Mouse (Mus musculus): Measurements from ENCODE around the gene Hist1h3e.
A peak's percentile ranks its signal among the peaks of the same experiment; 100 is the strongest.

Hist1h3e gene

DNA sequence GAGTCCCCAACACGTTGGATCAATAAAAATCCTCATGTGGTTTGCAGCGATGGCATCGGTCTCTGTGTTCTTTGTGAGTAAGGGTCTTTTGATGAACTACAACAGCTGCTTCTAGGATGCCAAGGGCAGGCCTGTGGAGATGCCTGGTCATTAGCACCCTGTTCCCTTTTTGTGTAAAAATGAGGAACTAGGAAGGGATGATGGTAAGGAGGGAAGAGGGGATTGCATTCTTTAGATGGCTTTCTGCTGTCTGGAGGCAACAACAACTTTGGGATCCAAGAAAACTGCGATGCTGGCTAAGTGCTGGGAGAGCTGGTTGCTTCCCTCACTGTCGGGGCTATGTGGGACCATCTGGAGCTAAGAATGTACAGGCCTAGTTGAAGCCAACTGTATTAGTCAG is 23.9 kb downstream of the Hist1h3e start:
- DNase-seq (ENCODE audit: extremely low spot score) = no peak

DNA sequence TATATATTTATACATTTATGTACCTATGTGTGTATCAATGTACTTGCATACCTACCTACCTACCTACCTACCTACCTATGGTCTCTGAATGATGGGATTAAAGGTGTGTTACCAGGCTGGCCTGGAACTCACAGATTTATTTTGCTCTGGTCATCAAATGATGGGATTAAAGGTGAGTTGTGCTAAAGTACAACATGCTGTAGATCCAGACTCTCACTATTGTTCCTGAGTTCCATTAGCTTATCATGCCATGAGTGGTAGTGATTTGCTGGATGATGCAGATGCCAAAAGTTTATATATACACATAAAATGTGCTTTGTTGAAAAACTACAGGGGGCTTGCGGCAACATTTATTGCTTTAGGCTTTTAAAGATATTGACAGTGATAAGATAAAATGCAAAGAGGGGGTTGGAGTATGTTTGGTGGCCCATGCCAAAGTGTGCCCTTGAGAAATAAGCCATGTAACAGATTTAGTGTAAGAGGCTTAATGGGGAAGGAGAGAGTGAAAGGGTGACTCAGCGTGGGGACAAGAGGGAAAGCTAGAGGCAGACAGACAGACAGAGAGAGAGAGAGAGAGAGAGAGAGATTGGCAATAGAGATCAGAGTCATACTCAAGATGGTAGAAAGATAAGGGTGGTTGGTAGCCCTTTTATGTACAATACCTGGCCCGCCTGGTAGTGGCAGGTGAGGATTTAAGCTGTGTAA is 25.0 kb downstream of the Hist1h3e start:
- DNase-seq (ENCODE audit: extremely low spot score) = no peak

DNA sequence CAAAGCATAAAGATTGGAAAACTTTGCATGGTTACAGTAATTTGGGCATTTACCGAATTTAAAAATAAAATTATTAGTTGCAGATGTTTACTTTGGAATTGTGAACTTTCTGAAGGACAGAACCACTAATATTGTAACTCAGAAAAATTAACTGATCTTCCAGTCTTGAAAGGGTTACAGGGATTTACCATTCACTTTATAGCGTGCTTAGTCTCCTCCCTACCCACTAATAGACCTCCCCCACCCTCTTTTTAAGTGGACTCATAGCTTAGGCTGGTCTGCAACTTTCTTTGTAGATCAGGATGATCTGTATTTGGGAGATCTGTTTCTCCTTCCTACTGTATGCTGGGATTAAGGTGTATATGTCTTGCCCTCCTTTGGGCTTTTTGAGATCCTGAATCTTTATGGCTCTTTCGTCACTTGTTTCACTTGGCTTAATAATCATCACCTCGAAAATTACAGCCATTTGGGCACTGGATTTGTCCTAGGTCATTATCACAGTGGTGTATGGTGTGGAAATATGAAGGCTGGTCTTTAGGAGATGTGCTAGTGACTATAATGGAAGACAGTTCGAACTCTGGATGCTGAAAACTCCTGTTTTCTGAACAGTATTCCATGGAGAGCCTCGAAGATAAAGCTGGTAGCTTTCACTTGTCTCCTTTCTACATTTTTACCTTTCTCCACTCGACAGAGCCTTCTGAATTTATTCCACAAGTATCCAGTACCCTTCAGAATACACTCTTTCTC is 25.9 kb downstream of the Hist1h3e start:
- DNase-seq (ENCODE audit: extremely low spot score) = peak; percentile 72

DNA sequence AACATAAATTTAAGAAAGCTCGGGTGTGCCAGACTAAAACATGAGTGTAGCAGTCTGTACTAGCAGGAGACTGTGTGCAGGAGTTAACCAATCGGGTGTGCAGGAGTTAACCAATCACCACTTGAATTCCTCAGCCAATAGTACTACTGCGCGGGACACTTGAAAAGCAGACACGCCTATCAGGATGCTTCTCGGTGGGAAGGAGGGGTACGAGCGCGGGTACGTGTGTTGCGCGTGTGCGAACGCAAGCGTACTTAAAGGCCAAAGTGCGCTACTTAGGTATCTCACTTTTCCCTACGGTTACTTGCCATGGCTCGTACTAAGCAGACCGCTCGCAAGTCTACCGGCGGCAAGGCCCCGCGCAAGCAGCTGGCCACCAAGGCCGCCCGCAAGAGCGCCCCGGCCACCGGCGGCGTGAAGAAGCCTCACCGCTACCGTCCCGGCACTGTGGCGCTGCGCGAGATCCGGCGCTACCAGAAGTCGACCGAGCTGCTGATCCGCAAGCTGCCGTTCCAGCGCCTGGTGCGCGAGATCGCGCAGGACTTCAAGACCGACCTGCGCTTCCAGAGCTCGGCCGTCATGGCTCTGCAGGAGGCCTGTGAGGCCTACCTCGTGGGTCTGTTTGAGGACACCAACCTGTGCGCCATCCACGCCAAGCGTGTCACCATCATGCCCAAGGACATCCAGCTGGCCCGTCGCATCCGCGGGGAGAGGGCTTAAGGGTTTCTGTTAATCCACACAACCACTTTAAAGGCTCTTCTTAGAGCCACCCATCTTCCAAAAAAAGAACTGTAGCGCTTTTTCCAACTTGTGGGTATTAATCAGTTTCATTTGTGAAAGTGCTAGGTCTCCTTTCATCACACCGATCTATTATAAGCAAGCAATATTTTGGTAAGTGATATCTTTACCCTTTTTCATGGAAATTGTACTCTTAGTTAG is 26.8 kb downstream of the Hist1h3e start, which contains the start of gene Hist1h3g:
Hist1h3g (plus strand) TSS at position 286 of the 939 bp plus-strand sequence.
- DNase-seq (ENCODE audit: extremely low spot score) = peak; percentile 91

DNA sequence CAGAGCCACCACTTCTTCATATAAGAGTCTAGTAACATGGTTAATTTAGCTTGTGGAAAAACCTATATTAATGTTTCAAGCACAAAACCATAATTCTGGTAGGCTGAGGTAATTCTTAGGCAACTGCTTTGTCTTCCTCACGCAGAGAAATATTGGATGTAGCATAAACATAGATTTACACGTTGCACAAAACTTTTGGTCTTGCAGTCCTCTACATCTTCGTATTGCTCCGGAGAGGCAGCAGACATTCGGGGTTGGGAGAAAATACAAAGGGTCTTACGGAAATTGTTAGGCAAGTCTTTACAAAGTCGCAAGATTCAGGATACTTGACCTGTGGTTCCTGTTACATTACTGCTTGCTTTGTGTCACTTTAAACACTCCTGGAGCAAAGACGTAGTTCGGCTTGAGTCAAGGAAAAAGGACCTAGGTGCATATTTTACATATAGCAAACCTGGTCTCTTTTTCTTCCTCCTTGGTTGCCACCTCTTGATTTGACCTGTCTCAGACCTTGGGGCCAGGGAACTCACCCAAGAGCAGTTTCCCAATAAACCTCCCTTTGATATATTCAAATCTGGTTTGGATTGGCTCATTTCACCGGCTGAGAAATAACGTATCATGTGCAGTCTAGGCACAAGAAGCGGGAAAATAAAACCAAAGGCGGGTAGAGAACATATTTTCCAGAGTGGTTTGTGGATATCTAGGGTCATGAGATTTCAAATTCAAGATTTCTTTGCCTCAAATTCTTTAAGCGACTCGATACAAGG is 27.6 kb downstream of the Hist1h3e start:
- no peak for DNase-seq (ENCODE audit: extremely low spot score)

DNA sequence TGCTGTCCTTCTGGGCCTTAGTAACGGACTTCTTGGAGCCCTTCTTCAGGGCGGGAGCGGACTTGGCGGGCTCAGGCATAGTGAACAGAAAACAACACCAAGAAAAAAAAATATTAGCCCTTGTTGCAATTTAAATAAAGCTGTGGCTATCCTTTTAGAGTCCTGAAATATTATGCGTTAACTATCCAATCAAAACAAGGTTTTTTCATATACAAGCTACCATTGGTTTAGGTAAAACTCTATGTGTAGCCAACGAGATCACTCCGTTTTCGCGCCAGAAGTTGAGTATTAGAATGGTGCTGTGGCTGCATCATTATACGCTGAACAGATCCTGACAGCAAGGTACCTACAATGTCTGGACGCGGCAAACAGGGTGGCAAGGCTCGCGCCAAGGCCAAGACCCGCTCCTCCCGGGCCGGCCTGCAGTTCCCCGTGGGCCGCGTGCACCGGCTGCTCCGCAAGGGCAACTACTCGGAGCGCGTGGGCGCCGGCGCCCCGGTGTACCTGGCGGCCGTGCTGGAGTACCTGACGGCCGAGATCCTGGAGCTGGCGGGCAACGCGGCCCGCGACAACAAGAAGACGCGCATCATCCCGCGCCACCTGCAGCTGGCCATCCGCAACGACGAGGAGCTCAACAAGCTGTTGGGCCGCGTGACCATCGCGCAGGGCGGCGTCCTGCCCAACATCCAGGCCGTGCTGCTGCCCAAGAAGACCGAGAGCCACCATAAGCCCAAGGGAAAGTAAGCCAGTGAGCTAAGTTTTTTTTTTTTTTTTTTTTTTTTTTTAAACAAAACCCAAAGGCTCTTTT is 28.4 kb downstream of the Hist1h3e start, which contains the start of gene Hist1h2af:
Hist1h2af (plus strand) TSS at position 347 of the 808 bp plus-strand sequence.
- peak; percentile 87 for DNase-seq (ENCODE audit: extremely low spot score)

DNA sequence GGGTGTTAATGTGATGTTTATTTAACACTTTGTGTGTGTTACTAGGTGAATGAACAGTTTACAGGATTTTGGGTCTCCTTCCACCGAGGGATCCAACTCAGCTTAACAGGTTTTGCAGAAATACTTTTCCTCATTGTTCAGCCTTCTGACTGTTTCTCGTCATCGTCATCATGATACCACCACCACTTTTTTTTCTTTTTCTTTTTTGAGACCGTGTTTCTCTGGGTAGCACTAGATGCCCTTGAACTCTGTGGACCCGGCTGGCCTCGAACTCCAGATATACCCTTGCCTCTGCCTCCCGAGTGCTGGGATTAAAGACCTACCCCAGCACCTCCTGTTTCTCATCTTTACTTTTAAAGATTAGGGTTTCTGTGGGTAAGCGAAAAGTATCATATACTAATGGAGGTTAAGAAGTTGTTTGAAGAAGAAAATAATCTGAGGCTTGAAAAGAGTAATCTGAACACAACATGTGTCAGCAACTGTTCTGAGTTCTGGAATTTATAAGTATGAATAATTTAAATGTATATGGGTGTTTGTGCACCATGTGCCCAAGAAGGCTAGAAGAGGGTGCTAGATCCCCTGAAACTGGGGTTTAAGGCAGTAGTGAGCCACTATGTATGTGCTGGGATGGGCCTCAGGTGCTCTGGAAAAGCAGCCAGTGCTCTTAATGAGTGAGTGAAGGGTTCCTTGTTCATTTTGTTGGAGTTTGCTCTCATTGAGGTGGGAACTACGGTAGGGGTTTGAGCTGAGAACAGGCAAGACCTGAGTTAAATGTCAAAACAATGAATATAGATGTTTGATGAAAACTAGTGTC is 29.7 kb downstream of the Hist1h3e start:
- DNase-seq (ENCODE audit: extremely low spot score) = peak; percentile 71

DNA sequence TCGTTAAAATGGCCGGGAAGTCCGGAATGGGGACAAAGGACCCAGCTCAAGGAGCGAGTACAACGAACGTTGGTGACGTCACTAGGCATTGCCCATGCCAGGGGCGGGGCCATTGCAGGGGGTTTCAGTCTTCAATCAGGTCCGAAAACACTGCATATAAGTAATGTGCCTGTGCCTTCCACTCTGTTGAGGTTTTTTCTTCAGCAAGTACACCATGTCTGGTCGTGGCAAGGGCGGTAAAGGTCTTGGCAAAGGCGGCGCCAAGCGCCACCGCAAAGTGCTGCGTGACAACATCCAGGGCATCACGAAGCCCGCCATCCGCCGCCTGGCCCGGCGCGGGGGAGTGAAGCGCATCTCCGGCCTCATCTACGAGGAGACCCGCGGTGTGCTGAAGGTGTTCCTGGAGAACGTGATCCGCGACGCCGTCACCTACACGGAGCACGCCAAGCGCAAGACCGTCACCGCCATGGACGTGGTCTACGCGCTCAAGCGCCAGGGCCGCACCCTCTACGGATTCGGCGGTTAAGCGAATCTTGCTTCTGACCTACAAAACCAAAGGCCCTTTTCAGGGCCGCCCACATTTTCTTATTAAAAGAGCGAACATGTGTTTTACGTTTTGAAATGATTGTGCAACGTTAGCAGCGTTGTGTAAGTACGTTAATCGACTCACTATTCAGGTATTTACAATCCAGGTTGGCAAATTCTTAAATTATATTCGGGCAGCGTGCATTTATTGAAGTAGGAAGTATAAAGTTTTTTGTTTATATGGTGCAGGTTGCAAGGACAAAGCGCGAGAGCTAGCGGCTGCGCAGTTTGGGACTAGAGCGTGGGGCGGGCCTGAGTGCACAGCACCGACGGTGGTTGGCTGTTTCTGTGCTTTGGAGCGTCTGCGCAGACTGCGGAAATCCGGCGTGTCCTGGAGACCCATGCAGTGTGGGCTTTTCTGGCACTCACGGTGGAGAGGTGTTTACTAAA is 31.0 kb downstream of the Hist1h3e start, which contains the start of gene Hist1h4h:
Hist1h4h (plus strand) TSS at position 150 of the 975 bp plus-strand sequence.
- DNase-seq (ENCODE audit: extremely low spot score) = peak; percentile 100

DNA sequence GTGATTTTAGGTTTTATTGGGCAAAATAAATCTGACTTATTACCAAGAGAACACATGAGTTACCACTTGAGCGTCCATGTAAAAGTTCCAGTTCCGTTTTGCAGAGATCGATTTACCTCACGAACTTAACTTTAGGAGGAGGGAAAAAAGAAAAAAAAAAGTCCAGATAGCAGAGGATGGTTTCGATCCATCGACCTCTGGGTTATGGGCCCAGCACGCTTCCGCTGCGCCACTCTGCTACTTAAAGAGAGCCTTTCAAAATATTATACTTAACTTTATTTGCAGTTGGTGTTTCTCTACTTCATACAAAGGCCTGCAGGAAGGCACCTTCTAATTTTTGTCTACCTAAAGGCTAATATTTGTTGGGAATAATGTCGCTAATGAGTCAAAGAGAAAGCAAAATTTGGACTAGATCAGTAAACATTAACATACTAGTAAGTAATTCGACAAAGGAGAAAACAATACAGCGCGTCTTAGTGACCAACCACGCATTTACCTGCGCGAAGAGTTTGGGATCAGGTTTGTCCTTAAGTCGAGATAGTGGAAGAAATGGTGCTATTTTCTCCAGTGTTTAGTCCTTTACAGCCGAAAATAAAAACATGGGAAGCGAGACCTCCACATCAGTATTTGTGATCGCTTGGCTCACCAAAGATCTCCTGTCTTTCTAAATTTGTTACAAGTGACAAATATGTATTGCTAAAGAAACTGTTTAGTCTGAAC is 31.8 kb downstream of the Hist1h3e start:
- DNase-seq (ENCODE audit: extremely low spot score) = peak; percentile 84

DNA sequence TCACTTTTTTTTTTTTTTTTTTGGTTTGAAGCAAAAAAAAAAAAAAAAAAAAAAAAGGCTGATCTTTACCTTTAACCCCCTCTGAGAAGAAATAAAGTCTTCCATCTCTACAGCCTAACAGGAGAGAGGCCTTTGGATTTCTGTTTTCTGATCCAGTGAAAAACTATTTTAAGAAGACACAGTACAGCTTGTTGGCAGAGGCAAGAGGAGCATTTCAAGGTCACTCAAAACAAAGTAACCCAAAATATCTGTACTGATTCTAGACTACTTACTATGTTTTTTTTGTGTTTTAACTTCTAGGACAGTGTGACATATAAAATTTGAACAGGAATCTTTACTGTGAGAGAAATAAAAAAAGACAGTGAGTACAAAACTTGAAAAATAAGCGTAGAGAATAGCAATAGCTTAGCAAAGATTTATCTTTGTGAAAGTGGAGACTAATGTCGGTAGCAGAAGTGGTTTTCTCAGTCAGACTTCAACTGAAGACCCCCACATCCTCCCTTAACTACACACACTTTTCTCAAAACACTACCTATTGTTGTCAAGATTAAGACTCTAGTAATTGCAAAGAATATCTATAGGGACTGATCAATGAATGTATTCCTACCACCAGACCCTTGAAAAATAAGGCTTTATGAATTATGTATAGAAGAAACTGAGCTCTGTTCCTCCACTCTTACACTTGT is 32.5 kb downstream of the Hist1h3e start:
- DNase-seq (ENCODE audit: extremely low spot score) = no peak

DNA sequence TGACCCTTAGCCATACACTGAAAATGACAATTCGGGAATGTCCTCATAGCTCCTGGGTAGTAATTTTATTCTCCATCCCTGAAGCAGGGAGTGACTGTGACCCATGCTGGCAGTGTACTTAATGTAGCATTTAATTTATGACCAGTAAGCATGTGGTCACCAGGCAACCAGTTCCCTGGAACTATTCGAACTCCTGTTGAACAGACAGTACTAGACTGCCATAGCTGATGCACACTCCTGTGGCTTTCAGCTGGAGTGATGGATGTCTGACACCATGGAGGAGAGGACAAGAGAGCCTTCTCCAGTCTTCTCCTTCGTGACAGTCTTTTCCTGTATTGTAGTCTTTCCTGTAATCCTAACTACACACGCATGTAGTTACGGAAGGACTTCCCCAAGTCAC is 33.2 kb downstream of the Hist1h3e start:
- no peak for DNase-seq (ENCODE audit: extremely low spot score)

DNA sequence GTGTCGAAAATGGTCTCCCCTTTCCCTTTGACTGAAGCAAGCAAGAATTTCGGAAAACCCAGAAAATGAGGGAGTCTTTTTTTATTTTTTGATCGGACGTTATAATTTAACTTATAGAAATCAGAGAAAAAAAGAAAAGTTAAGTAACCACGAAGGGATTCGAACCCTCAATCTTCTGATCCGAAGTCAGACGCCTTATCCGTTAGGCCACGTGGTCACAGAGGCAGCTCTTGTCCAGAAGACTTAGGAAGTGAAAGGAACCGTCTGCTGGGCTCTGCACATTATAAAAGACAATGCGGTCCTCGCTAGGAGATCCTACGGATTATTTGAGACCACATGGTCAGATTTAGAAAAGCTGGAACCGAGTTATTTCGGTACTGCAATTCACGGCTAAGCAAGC is 35.9 kb downstream of the Hist1h3e start:
- peak; percentile 95 for DNase-seq (ENCODE audit: extremely low spot score)

DNA sequence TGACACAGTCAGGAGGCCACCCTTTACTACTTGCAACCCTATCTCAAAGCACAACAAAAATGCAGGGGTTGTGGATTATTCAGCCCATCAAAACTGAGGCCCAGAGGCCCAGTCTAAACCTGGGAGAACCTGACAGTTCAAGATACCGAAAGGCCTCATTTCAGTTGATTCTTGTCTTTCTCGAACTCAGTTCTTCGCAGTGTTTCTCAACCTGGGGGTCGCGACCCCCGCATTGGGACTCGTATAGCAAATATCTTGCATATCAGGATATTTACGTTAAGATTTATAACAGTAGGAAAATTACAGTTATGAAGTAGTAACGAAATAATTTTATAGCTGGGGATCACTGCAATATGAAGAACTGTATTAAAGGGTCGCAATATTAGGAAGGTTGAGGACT is 36.3 kb downstream of the Hist1h3e start:
- peak; percentile 76 for DNase-seq (ENCODE audit: extremely low spot score)

DNA sequence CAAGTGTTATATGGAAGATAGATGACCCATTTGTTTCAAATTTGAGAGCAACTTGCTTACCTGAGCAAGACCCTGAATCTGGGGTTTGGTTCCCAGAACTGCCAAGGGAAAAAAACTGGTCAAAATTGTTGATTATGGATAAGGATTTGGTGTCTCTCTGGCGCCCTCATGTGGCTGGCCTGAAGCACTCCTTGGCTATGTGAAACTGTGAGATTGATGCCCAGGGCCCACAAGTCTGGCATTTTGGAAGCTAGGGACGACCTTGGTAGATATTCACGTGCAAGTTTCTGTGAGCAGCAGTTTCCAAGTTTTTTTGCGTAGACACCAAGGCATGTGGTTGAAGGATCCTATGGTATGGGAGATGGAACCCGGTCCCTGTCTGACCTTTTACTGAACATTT is 37.5 kb downstream of the Hist1h3e start:
- DNase-seq (ENCODE audit: extremely low spot score) = peak; percentile 86

DNA sequence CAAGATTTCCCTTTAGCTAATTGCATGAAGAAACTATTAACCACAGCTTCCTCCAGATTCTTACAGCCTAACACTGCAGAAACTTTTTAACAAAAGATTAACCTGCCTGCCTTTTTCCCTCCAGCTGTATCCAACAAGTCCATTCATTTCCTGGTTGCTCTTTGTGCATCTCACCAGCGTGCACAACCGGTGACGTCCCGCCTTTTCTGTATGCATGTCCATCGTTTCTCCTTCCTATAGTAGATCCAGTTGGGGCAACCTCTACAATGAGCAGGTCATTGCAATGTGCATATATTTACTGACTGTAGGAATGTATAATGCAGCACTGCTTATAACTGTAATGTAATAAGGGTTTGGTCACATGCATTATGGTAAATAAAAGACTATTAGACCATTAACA is 38.2 kb downstream of the Hist1h3e start:
- no peak for DNase-seq (ENCODE audit: extremely low spot score)

DNA sequence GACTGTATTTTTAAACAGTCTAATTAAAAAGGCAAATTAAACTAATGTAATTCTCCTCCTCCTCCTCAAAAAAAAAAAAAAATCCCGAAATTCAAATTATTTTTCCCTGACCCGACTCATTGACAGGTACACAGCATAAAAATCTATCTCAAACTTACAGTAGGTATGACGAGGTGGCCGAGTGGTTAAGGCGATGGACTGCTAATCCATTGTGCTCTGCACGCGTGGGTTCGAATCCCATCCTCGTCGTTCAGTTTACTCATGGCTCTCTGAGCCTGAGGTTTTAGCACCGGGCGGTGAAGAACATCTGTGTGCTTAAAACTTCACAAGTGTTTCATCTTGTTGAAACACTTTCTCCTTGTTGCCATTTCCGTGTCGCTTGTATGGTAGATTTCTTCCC is 40.5 kb downstream of the Hist1h3e start:
- DNase-seq (ENCODE audit: extremely low spot score) = peak; percentile 84

DNA sequence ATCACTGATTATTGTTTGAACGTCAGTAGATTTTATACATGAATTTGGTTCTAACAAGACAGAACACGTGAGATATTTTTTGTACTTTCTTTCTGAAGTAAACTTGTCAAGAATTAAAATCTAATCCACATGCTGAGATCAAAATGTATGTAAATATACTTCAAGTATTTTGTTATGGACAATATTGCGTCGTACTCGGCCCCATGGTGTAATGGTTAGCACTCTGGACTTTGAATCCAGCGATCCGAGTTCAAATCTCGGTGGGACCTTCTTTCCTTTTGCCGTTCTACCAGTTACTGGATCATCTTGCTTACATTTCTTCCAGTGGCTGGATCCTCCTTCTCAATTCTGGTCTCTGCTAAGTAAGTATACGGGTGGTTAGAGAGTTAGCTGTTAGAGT is 42.8 kb downstream of the Hist1h3e start:
- DNase-seq (ENCODE audit: extremely low spot score) = peak; percentile 90

All from embryo, embryonic 9.5 days (tissue).